Mouse (Mus musculus) 416B (cell line): ENCODE data around the gene Timm13.
A peak's percentile ranks its signal among the peaks of the same experiment; 100 is the strongest.

Source experiments
- DNase-seq: peaks from one replicate; pipeline ENCODE4 v3.0.0; 2011; ENCODE audit warnings: low read depth

Gene Timm13

GRCm38 (mm10) chr10:80932700-80933420 is 32.1 kb upstream of the Timm13 start:
- no peak for DNase-seq

- no peak for DNase-seq
These were observed 31.4 kb upstream of the Timm13 start for GRCm38 (mm10) chr10:80932206-80932605.

- no peak for DNase-seq
These were observed 30.9 kb upstream of the Timm13 start for GRCm38 (mm10) chr10:80931695-80932094.

- DNase-seq: no peak
These were observed 30.4 kb upstream of the Timm13 start for GRCm38 (mm10) chr10:80931153-80931671.

- no peak for DNase-seq
These were observed 29.8 kb upstream of the Timm13 start for GRCm38 (mm10) chr10:80930361-80931152.

- DNase-seq: peak; percentile 99
These were observed 28.8 kb upstream of the Timm13 start, which contains the start of gene Gadd45b for GRCm38 (mm10) chr10:80929299-80930226. TSS of gene Gadd45b (plus strand) at chr10:80930073.

- DNase-seq: peak; percentile 91
These were observed 28.0 kb upstream of the Timm13 start for GRCm38 (mm10) chr10:80928586-80929298.

GRCm38 (mm10) chr10:80925472-80925871 is 24.7 kb upstream of the Timm13 start:
- DNase-seq: no peak

GRCm38 (mm10) chr10:80921923-80922322 is 21.2 kb upstream of the Timm13 start:
- no peak for DNase-seq

- DNase-seq: peak; percentile 63
These were observed 17.1 kb upstream of the Timm13 start, which contains the start of gene Lmnb2 for GRCm38 (mm10) chr10:80917779-80918434. TSS of gene Lmnb2 (minus strand) at chr10:80918245.

- DNase-seq: no peak
These were observed 16.6 kb upstream of the Timm13 start for GRCm38 (mm10) chr10:80917336-80917778.

GRCm38 (mm10) chr10:80915736-80916135 is 15.0 kb upstream of the Timm13 start:
- DNase-seq: no peak

GRCm38 (mm10) chr10:80915260-80915659 is 14.5 kb upstream of the Timm13 start:
- no peak for DNase-seq

- DNase-seq: peak; percentile 31
These were observed 13.5 kb upstream of the Timm13 start for GRCm38 (mm10) chr10:80914253-80914656.

- no peak for DNase-seq
These were observed 12.7 kb upstream of the Timm13 start for GRCm38 (mm10) chr10:80913364-80914011.

- no peak for DNase-seq
These were observed 11.1 kb upstream of the Timm13 start for GRCm38 (mm10) chr10:80911891-80912290.

- DNase-seq: no peak
These were observed 10.6 kb upstream of the Timm13 start for GRCm38 (mm10) chr10:80911354-80911753.

- DNase-seq: no peak
These were observed 8.8 kb upstream of the Timm13 start for GRCm38 (mm10) chr10:80909375-80910162.

- DNase-seq: no peak
These were observed 3.9 kb upstream of the Timm13 start for GRCm38 (mm10) chr10:80904709-80905108.
